Mouse (Mus musculus) midbrain, embryonic 12.5 days (tissue): Measurements from ENCODE around the gene Mtg1. TPM values are rescaled to one million over a fixed set of nuclear protein-coding genes. Genes with fewer than 3 reads are reported as not detected.

Experiments used
- ATAC-seq: fragments of 200-750 bp; cut with Nextera tagmentation; 2 replicates; pipeline ENCODE4 v1.8.0; 2017; ENCODE audit warnings: low read depth, moderate TSS enrichment, moderate library complexity; ENCODE audit not compliant: low FRiP score
- H3K27ac ChIP-seq: fragments of 300-500 bp; sonication (generic); replicated peaks from 2 replicates; pipeline ENCODE4 v1.5.1; 2016; ENCODE audit warnings: mild to moderate bottlenecking
- H3K27me3 ChIP-seq: fragments of 300-500 bp; sonication (generic); 2 replicates; pipeline ENCODE4 v1.6.1; 2016; ENCODE audit warnings: mild to moderate bottlenecking
- H3K36me3 ChIP-seq: fragments of 300-500 bp; sonication (generic); 2 replicates; pipeline ENCODE4 v1.6.1; 2016
- H3K4me1 ChIP-seq: fragments of 300-500 bp; sonication (generic); 2 replicates; pipeline ENCODE4 v1.6.1; 2016
- H3K4me2 ChIP-seq: fragments of 300-500 bp; sonication (generic); replicated peaks from 2 replicates; pipeline ENCODE4 v1.6.1; 2016; ENCODE audit warnings: mild to moderate bottlenecking, moderate library complexity
- H3K4me3 ChIP-seq: fragments of 300-500 bp; sonication (generic); 2 replicates; pipeline ENCODE4 v1.5.1; 2016; ENCODE audit warnings: mild to moderate bottlenecking
- H3K9ac ChIP-seq: fragments of 300-500 bp; sonication (generic); replicated peaks from 2 replicates; pipeline ENCODE4 v1.6.1; 2016; ENCODE audit warnings: mild to moderate bottlenecking, moderate library complexity
- H3K9me3 ChIP-seq: fragments of 300-500 bp; sonication (generic); 2 replicates; pipeline ENCODE4 v1.6.1; 2016; ENCODE audit warnings: mild to moderate bottlenecking
- WGBS: fragments of 180-500 bp; shearing (Covaris S2); methylation state at CpG from one replicate; pipeline ENCODE4 v1.1.7; 2016; 5-methylcytosine and 5-hydroxymethylcytosine counted together
- polyA plus RNA-seq: library from polyadenylated mRNA; unstranded; fragments of >200 nt; fragmentation: Nextera tagmentation; extraction: Ambion mirVana; gene quantifications from 2 replicates; pipeline ENCODE4 v1.2.1, GENCODE M21; 2016

The Mtg1 gene
- 26.1 and 28.8 TPM in 2 replicates for polyA plus RNA-seq

- peak within 1 kb of the TSS; percentile 85 for H3K4me3 ChIP-seq
- WGBS: 1% methylated on average over 39 of the region's 39 CpGs
- peak; percentile 97 for ATAC-seq
Measured at GRCm38 (mm10) chr7:140137135-140138020, at the start of gene Mtg1. TSS of gene Mtg1 (plus strand) at chr7:140137564.

GRCm38 (mm10) chr7:140090601-140091000 lies 46.8 kb upstream of the Mtg1 start:
- no peak overlapping the region for H3K27ac ChIP-seq
- H3K4me3 ChIP-seq: no peak overlapping the region
- 77% methylated on average over 10 of the region's 10 CpGs for WGBS
- no peak for ATAC-seq
- no peaks in the 10 kb centered on the region for H3K27me3 ChIP-seq
- no peak overlapping the region for H3K9ac ChIP-seq
- no peaks in the 10 kb centered on the region for H3K9me3 ChIP-seq
- H3K4me2 ChIP-seq: no peak overlapping the region
- no peaks in the 10 kb centered on the region for H3K4me1 ChIP-seq
- H3K36me3 ChIP-seq: no peaks in the 10 kb centered on the region

More at GRCm38 (mm10) chr7:140137135-140138020, at the start of gene Mtg1:
- Histone ChIP-seq H3K36me3 (no peaks in the 10 kb centered on the region), H3K4me2 (peak within 1 kb of the TSS; percentile 93), H3K27me3 (peaks cover 11% of the 10 kb centered on the region; the same call in 1 of the 2 replicates), H3K4me1 (peaks cover 7% of the 10 kb centered on the region), H3K9me3 (no peaks in the 10 kb centered on the region), H3K9ac (peak within 1 kb of the TSS; percentile 80), H3K27ac (peak within 1 kb of the TSS; percentile 68; the same call in 1 of the 2 replicates)

- 72% methylated on average over 5 of the region's 5 CpGs for WGBS
Measured at GRCm38 (mm10) chr7:140092924-140093528, 44.3 kb upstream of the Mtg1 start, which contains the start of gene Prap1. TSS of gene Prap1 (plus strand) at chr7:140093395.

GRCm38 (mm10) chr7:140094954-140095353 lies 42.4 kb upstream of the Mtg1 start:
- no peak overlapping the region for H3K4me3 ChIP-seq
- no peak overlapping the region for H3K27ac ChIP-seq
- no peaks in the 10 kb centered on the region for H3K9me3 ChIP-seq
- H3K36me3 ChIP-seq: no peaks in the 10 kb centered on the region
- H3K27me3 ChIP-seq: no peaks in the 10 kb centered on the region
- 71% methylated on average over 5 of the region's 5 CpGs for WGBS
- H3K4me2 ChIP-seq: no peak overlapping the region
- no peak for ATAC-seq
- H3K9ac ChIP-seq: no peak overlapping the region
- H3K4me1 ChIP-seq: no peaks in the 10 kb centered on the region

More at GRCm38 (mm10) chr7:140092924-140093528, 44.3 kb upstream of the Mtg1 start, which contains the start of gene Prap1:
- no peaks in the 10 kb centered on the region for H3K36me3 ChIP-seq
- no peak within 1 kb of the TSS for H3K9ac ChIP-seq
- H3K4me2 ChIP-seq: no peak within 1 kb of the TSS
- no peaks in the 10 kb centered on the region for H3K4me1 ChIP-seq
- no peaks in the 10 kb centered on the region for H3K27me3 ChIP-seq
- no peak within 1 kb of the TSS for H3K4me3 ChIP-seq
- H3K9me3 ChIP-seq: no peaks in the 10 kb centered on the region
- no peak for ATAC-seq
- H3K27ac ChIP-seq: no peak within 1 kb of the TSS

GRCm38 (mm10) chr7:140095556-140095955 lies 41.8 kb upstream of the Mtg1 start:
- no peaks in the 10 kb centered on the region for H3K36me3 ChIP-seq
- no peak overlapping the region for H3K4me2 ChIP-seq
- H3K9me3 ChIP-seq: no peaks in the 10 kb centered on the region
- no peak overlapping the region for H3K4me3 ChIP-seq
- no peak overlapping the region for H3K27ac ChIP-seq
- H3K4me1 ChIP-seq: no peaks in the 10 kb centered on the region
- ATAC-seq: no peak
- H3K27me3 ChIP-seq: peaks cover under 1% of the 10 kb centered on the region; the same call in 1 of the 2 replicates
- 64% methylated on average over 1 of the region's 1 CpGs for WGBS
- no peak overlapping the region for H3K9ac ChIP-seq

GRCm38 (mm10) chr7:140096055-140096454 lies 41.3 kb upstream of the Mtg1 start:
- no peak for ATAC-seq
- Histone ChIP-seq H3K27me3 (peaks cover 5% of the 10 kb centered on the region), H3K27ac (no peak overlapping the region), H3K9ac (no peak overlapping the region), H3K4me1 (no peaks in the 10 kb centered on the region), H3K36me3 (no peaks in the 10 kb centered on the region), H3K4me2 (no peak overlapping the region), H3K9me3 (no peaks in the 10 kb centered on the region), H3K4me3 (no peak overlapping the region)

GRCm38 (mm10) chr7:140098466-140098865 lies 38.9 kb upstream of the Mtg1 start:
- H3K4me2 ChIP-seq: no peak overlapping the region
- H3K4me3 ChIP-seq: no peak overlapping the region
- peaks cover 15% of the 10 kb centered on the region for H3K27me3 ChIP-seq
- H3K9me3 ChIP-seq: no peaks in the 10 kb centered on the region
- no peak for ATAC-seq
- no peak overlapping the region for H3K9ac ChIP-seq
- no peaks in the 10 kb centered on the region for H3K36me3 ChIP-seq
- no peak overlapping the region for H3K27ac ChIP-seq
- WGBS: 100% methylated on average over 1 of the region's 1 CpGs
- peaks cover 14% of the 10 kb centered on the region for H3K4me1 ChIP-seq

GRCm38 (mm10) chr7:140101498-140101897 lies 35.9 kb upstream of the Mtg1 start:
- no peak for ATAC-seq
- Histone ChIP-seq H3K36me3 (peaks cover 15% of the 10 kb centered on the region), H3K9ac (peak overlapping the region; percentile 57), H3K27ac (no peak overlapping the region), H3K4me2 (peak overlapping the region; percentile 65), H3K4me1 (peaks cover 14% of the 10 kb centered on the region), H3K27me3 (peaks cover 15% of the 10 kb centered on the region), H3K4me3 (peak overlapping the region; percentile 38), H3K9me3 (no peaks in the 10 kb centered on the region)
- WGBS: 76% methylated on average over 10 of the region's 10 CpGs

GRCm38 (mm10) chr7:140101993-140102860 lies 35.1 kb upstream of the Mtg1 start, which contains the start of gene Fuom:
TSS of gene Fuom (minus strand) at chr7:140102441.
- peak within 1 kb of the TSS; percentile 57 for H3K9ac ChIP-seq
- 1% methylated on average over 30 of the region's 30 CpGs for WGBS
- H3K4me3 ChIP-seq: peak within 1 kb of the TSS; percentile 38
- H3K36me3 ChIP-seq: peaks cover 22% of the 10 kb centered on the region
- no peaks in the 10 kb centered on the region for H3K9me3 ChIP-seq
- no peak within 1 kb of the TSS for H3K27ac ChIP-seq
- H3K27me3 ChIP-seq: peaks cover 15% of the 10 kb centered on the region
- peak; percentile 86 for ATAC-seq
- H3K4me1 ChIP-seq: peaks cover 14% of the 10 kb centered on the region
- peak within 1 kb of the TSS; percentile 65 for H3K4me2 ChIP-seq

- H3K9me3 ChIP-seq: no peaks in the 10 kb centered on the region
- no peak overlapping the region for H3K4me3 ChIP-seq
- H3K36me3 ChIP-seq: peaks cover 38% of the 10 kb centered on the region
- peaks cover 15% of the 10 kb centered on the region for H3K27me3 ChIP-seq
- H3K4me1 ChIP-seq: peaks cover 14% of the 10 kb centered on the region
- no peak overlapping the region for H3K27ac ChIP-seq
- WGBS: 86% methylated on average over 4 of the region's 4 CpGs
- no peak overlapping the region for H3K9ac ChIP-seq
- no peak overlapping the region for H3K4me2 ChIP-seq
- ATAC-seq: no peak
Measured at GRCm38 (mm10) chr7:140104009-140104408, 33.4 kb upstream of the Mtg1 start.

GRCm38 (mm10) chr7:140111943-140112342 lies 25.4 kb upstream of the Mtg1 start:
- H3K4me2 ChIP-seq: no peak overlapping the region
- no peak for ATAC-seq
- peaks cover 6% of the 10 kb centered on the region for H3K4me1 ChIP-seq
- WGBS: 81% methylated on average over 3 of the region's 3 CpGs
- peaks cover 58% of the 10 kb centered on the region for H3K36me3 ChIP-seq
- no peak overlapping the region for H3K4me3 ChIP-seq
- H3K27me3 ChIP-seq: no peaks in the 10 kb centered on the region
- no peak overlapping the region for H3K27ac ChIP-seq
- H3K9me3 ChIP-seq: no peaks in the 10 kb centered on the region
- no peak overlapping the region for H3K9ac ChIP-seq
